Mouse (Mus musculus): ENCODE measurements around the gene Mfsd14b. TPM values are rescaled to one million over a fixed set of nuclear protein-coding genes. Genes with fewer than 3 reads are reported as not detected.

Mfsd14b gene
- 27.0 and 34.6 TPM in 2 replicates for polyA plus RNA-seq (2012)

- TF ChIP-seq GATA1 (IDR thresholded peaks at IDR 0.05; ENCODE audit: low read length) = no peak
Observed at GRCm38 (mm10) chr13:65112459-65113110, at the start of gene Mfsd14b. TSS of gene Mfsd14b (minus strand) at chr13:65112975.

GRCm38 (mm10) chr13:65149940-65150339 lies 37.2 kb upstream of the Mfsd14b start, which contains the start of gene Olfr466:
TSS of gene Olfr466 (plus strand) at chr13:65150240.
- no peak for TF ChIP-seq GATA1 (IDR thresholded peaks at IDR 0.05; ENCODE audit: low read length)

DNA sequence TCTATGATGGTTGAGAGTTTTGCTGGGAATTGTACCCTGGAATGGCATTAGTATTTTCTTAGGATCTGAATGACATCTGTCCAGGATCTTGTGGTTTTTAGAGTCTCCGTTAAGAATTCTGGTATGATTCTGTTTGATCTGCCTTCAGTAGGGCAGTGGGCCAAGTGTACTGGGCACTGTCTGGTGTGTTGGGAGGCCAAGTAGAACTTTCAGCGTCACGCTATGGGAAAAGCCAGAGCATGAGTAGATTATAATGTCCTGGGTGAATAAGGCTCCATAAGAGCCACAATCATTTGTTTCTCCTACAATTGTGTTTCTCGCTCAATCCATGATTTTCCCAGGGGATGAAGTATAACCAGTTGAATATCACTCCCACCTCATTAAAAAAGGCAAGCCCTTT lies 25.0 kb upstream of the Mfsd14b start, which contains the start of gene Olfr465-ps1:
TSS of gene Olfr465-ps1 (plus strand) at position 301 of the 400 bp plus-strand sequence.
- no peak for TF ChIP-seq GATA1 (IDR thresholded peaks at IDR 0.05; ENCODE audit: low read length)

DNA sequence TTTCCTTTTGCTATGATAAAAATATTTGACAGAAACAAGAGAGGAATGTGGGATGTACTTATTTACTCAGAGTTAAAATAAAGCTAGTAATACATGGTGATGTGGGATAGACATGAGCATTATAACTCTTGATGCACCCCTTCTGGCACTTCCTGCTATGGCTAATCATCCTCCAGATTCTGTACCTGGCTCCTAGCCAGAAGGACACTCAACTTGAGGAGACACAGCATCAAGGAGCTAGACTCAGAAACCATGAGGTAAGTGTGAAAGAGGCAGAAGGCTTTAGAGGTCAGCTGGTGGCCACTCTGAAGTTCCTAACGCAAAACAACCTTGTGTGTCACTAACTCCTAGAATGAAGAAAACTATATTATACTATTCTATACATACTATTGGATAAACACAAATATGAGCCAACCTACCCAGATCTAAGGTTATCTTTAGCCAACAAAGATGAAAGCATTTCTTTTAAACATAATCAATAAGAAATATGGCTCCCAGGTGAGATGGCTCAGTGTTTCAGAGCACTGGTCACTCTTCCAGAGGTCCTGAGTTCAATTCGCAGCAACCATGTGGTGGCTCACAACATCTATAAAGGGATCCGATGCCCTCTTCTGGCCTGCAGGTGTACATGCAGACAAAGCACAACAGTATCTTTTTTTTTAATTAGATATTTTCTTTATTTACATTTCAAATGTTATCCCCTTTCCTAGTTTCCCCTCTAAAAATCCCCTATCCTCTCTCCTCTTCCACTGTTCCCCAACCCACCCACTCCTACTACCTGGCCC lies 14.5 kb upstream of the Mfsd14b start:
- no peak for TF ChIP-seq GATA1 (IDR thresholded peaks at IDR 0.05; ENCODE audit: low read length)

- no peak for TF ChIP-seq GATA1 (IDR thresholded peaks at IDR 0.05; ENCODE audit: low read length)
Observed at GRCm38 (mm10) chr13:65122111-65122510, 9.3 kb upstream of the Mfsd14b start.

DNA sequence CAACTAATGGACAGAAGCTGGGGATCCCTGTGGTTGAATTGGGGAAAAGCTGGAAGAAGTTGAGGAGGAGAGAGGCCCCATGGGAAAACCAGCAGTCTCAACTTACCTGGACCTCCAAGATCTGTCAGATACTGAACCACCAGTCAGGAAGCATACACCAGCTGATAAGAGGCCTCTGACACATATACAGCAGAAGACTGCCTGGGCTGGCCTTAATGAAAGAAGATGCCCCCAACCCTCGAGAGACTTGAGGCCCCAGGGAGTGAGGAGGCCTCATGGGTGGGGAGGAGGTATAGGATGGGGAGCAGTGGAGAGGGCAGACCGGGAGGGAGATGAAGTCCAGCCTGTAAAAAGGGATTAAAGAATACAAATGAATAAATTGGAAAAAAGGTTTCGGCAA lies 8.2 kb upstream of the Mfsd14b start:
- no peak for TF ChIP-seq GATA1 (IDR thresholded peaks at IDR 0.05; ENCODE audit: low read length)

GRCm38 (mm10) chr13:65113239-65113638 lies 464 bp upstream of the Mfsd14b start:
- no peak for TF ChIP-seq GATA1 (IDR thresholded peaks at IDR 0.05; ENCODE audit: low read length)

GRCm38 (mm10) chr13:65111961-65112360 lies 814 bp downstream of the Mfsd14b start:
- TF ChIP-seq GATA1 (IDR thresholded peaks at IDR 0.05; ENCODE audit: low read length) = no peak

DNA sequence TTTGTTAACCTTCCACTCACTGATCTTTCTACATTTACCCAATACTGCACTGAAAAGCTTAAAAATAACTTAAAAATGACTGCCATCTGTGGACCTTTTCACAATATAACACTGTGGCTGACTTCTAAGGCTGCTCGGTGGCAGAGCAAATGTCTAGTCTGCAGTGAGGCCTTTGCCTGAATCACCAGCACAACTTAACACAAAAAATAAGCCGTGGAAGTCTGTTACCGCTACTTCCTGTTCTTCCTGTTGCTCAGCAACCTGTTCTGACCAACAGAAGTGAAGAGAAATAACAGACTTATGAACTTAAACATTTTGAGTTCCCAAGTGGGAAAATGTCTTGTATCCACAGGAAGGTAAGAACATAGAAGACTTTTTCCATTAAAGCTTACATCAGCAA lies 11.5 kb downstream of the Mfsd14b start:
- no peak for TF ChIP-seq GATA1 (IDR thresholded peaks at IDR 0.05; ENCODE audit: low read length)

- TF ChIP-seq GATA1 (IDR thresholded peaks at IDR 0.05; ENCODE audit: low read length) = no peak
Observed at GRCm38 (mm10) chr13:65100678-65101077, 12.1 kb downstream of the Mfsd14b start.

GRCm38 (mm10) chr13:65097018-65097417 lies 15.8 kb downstream of the Mfsd14b start:
- no peak for TF ChIP-seq GATA1 (IDR thresholded peaks at IDR 0.05; ENCODE audit: low read length)

- TF ChIP-seq GATA1 (IDR thresholded peaks at IDR 0.05; ENCODE audit: low read length) = no peak
Observed at GRCm38 (mm10) chr13:65095923-65096322, 16.9 kb downstream of the Mfsd14b start.

GRCm38 (mm10) chr13:65069969-65070368 lies 42.8 kb downstream of the Mfsd14b start:
- no peak for TF ChIP-seq GATA1 (IDR thresholded peaks at IDR 0.05; ENCODE audit: low read length)

- TF ChIP-seq GATA1 (IDR thresholded peaks at IDR 0.05; ENCODE audit: low read length) = no peak
Observed at GRCm38 (mm10) chr13:65052660-65053059, 60.1 kb downstream of the Mfsd14b start, which contains the start of gene Prss47. TSS of gene Prss47 (minus strand) at chr13:65052760.

DNA sequence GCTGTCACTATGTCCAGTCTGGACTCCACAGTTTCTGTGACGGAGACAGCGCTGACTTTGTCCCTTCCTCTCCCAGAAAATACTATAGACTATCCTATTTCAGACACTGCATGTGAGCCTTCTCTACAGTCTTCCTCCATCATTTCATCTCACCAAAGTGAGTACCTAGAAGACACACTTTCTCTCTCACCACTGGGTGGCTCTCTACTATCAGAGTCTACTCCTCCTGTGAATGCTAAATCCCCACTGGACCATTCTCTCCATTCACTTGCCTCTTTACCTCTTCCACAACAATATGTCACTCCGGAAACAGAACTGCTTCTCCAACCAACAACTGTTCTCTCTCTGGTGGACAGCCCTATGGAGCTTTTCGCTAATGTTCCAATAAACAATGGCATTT lies 77.7 kb downstream of the Mfsd14b start:
- TF ChIP-seq GATA1 (IDR thresholded peaks at IDR 0.05; ENCODE audit: low read length) = no peak

GRCm38 (mm10) chr13:65032758-65033157 lies 80.0 kb downstream of the Mfsd14b start, which contains the start of gene Spata31d1c:
TSS of gene Spata31d1c (plus strand) at chr13:65033058.
- no peak for TF ChIP-seq GATA1 (IDR thresholded peaks at IDR 0.05; ENCODE audit: low read length)

Other genes with a start within 250 kb of the Mfsd14b start
- not detected in 2 replicates for gene Cntnap3, start 209.0 kb downstream of the Mfsd14b start, polyA plus RNA-seq (2012)
- gene Spata31, start 195.6 kb downstream of the Mfsd14b start, polyA plus RNA-seq (2012) = not detected in 2 replicates
- gene Spata31d1c, start 79.9 kb downstream of the Mfsd14b start, polyA plus RNA-seq (2012) = not detected in 2 replicates
- not detected in 2 replicates for gene Prss47, start 60.2 kb downstream of the Mfsd14b start, polyA plus RNA-seq (2012)
- not detected in 2 replicates for gene Olfr465-ps1, start 25.1 kb upstream of the Mfsd14b start, polyA plus RNA-seq (2012)
- gene Olfr466, start 37.3 kb upstream of the Mfsd14b start, polyA plus RNA-seq (2012) = not detected in 2 replicates
- not detected in 2 replicates for gene Nlrp4f, start 93.0 kb upstream of the Mfsd14b start, polyA plus RNA-seq (2012)
- 0.06 and 0.18 TPM in 2 replicates for gene Gm10775, start 146.6 kb upstream of the Mfsd14b start, polyA plus RNA-seq (2012)
- 3.2 and 3.5 TPM in 2 replicates for gene Zfp369, start 165.8 kb upstream of the Mfsd14b start, polyA plus RNA-seq (2012)